Mouse (Mus musculus): ENCODE measurements around the gene Adcyap1.

- TF ChIP-seq POLR2A (IDR thresholded peaks at IDR 0.05; ENCODE audit: borderline replicate concordance, low read depth, low read length) (no peak), CTCF (IDR thresholded peaks at IDR 0.05; ENCODE audit: low read depth, low read length) (no peak)
Observed at GRCm38 (mm10) chr17:93198213-93198612, 604 bp upstream of the Adcyap1 start.
